ENCODE assay signal across 8 mouse cellular contexts in the genomic region with DNA sequence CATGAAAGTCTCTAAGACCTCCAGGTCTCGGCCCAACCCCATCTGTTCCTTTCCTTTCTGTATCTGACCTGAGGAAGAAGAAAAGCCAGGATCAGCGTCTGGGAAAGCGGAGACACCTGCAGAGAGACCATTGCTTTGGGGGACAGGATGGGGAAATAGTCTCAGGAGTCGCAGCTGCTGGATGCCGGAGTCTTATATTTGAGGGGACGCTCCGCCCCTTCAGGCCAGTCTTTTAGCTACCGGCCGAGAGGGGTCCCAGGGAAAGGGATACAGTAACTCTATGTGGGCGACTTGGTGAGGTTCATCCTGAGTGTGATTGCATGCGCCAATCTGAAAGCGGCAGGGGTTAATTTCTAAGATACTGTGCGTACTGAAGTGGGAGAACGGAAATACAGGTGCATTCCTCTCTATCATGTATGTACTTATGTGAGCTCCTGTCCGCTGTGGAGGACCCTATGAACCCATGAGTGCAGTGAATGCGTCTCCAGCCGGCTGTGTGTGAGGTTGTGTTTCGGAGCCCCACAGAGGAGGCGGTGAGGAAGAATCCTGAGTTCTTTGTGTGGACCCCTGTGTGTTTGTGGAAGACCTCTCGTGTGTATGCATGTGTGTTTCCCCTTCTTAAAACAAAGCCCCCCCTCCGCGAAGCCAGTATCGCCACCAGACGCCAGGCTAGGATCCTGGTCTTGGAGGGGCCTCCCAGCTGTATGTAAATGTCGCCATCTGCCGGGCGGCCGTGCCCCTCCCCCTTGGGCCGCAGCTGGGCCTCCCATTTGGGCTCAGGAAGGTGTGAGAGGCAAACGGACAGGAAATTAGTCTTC. TPM values are rescaled to one million over a fixed set of nuclear protein-coding genes. Genes with fewer than 3 reads are reported as not detected.
A peak's percentile ranks its signal among the peaks of the same experiment; 100 is the strongest.
DNase-seq lines count a peak whose midpoint lies in the region; ATAC-seq lines count a peak whose summit lies in the region.

A gene (minus strand): TSS at position 623 of the 818 bp plus-strand sequence.

- H3K4me3 ChIP-seq in neural tube, embryonic 13.5 days = peak within 1 kb of the TSS; percentile 54

- peak within 1 kb of the TSS; percentile 73 for H3K4me2 ChIP-seq in neural tube, embryonic 13.5 days

- peaks cover 25% of the 10 kb centered on the region for H3K36me3 ChIP-seq in neural tube, embryonic 13.5 days

- H3K9me3 ChIP-seq in neural tube, embryonic 13.5 days = no peaks in the 10 kb centered on the region

- ATAC-seq in neural tube, embryonic 13.5 days (ENCODE audit: low read depth) = peak; percentile 70

- H3K4me1 ChIP-seq in neural tube, embryonic 13.5 days (replicated peaks) = peaks cover 55% of the 10 kb centered on the region

- peaks cover 10% of the 10 kb centered on the region; the same call in 1 of the 2 replicates for H3K27me3 ChIP-seq in neural tube, embryonic 13.5 days

- peak; percentile 71 to 73 for DNase-seq in right cerebral cortex, postnatal 10 days (ENCODE audit: low spot score in 2 of 2)
- no peak for DNase-seq in right cerebral cortex, adult 18-20 months
- peak; percentile 25 for DNase-seq in c-Kit-positive CD71-positive TER-119-positive erythroid progenitor cells, embryonic 14.5 days (ENCODE audit: low spot score)
- DNase-seq in heart, adult 9 months (ENCODE audit: low spot score in 2 of 2) = peak; percentile 27 to 35
- peak; percentile 44 for DNase-seq in kidney, adult 9 months
- peak; percentile 32 to 48 for DNase-seq in lung, adult 18-20 months
- peak; percentile 79 for DNase-seq in thymus, postnatal 4 days

- peak within 1 kb of the TSS; percentile 88 for H3K27ac ChIP-seq in neural tube, embryonic 13.5 days (replicated peaks)

- peak within 1 kb of the TSS; percentile 83 for H3K9ac ChIP-seq in neural tube, embryonic 13.5 days

- WGBS in neural tube, embryonic 13.5 days = under 1% methylated on average over 30 of the region's 30 CpGs

RNA-seq across cellular contexts. Expression of the gene that starts here (rescaled TPM):
- polyA plus RNA-seq in neural tube, embryonic 13.5 days (2015; fragmentation: Nextera tagmentation; extraction: Ambion mirVana) = 31.1 and 31.6 TPM in 2 replicates
